Mouse (Mus musculus): Measurements from ENCODE around the gene Ly6g5b.

DNA sequence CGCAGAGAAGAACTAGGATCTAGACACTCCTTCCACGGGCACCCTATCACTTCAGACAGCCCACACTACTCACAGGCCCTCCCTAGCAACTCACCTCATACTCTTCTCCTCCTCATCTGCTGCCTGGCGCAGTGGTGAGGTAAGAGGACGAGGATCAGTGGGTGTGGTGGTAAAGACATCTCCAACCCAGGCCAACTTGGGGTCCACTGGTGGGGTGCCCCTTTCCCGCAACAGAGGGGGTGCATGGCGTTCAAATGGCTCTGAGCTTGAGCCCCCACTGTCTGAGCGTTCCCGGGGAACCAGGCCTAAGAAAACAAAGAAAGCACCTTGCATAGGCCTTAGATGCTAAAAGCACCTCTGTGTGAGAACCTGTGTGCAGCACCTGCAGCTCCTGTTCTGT, 42.0 kb upstream of the Ly6g5b start:
- TF ChIP-seq CTCF (IDR thresholded peaks at IDR 0.05; ENCODE audit: low read depth): no peak
- TF ChIP-seq EP300 (IDR thresholded peaks at IDR 0.05; ENCODE audit: low read depth): no peak

Measured in liver, postnatal 0 days (tissue).